Mouse (Mus musculus) megakaryocyte, adult 5-6 weeks (primary cell): Measurements from ENCODE around the gene Actr2. TPM values are rescaled to one million over a fixed set of nuclear protein-coding genes. Genes with fewer than 3 reads are reported as not detected.

Experiments
- ATAC-seq: 2 replicates; pipeline ENCODE4 v1.8.0; 2016; ENCODE audit warnings: mild to moderate bottlenecking, inconsistent platforms; ENCODE audit not compliant: poor library complexity, severe bottlenecking
- total RNA-seq, 2 experiments: library from RNA; stranded (forward) in 1 of 2; stranded (reverse) in 1 of 2; fragments of 153-499, 151-499 nt in 1 of 2; fragments of 221-1000, 200-1000 nt in 1 of 2; gene quantifications; 2 replicates each; pipeline versions ENCODE4 v1.2.3 to v1.2.4; 2015 to 2017

Actr2 gene
- total RNA-seq, 2 experiments from 2014 or later = 356 to 385 TPM

DNA sequence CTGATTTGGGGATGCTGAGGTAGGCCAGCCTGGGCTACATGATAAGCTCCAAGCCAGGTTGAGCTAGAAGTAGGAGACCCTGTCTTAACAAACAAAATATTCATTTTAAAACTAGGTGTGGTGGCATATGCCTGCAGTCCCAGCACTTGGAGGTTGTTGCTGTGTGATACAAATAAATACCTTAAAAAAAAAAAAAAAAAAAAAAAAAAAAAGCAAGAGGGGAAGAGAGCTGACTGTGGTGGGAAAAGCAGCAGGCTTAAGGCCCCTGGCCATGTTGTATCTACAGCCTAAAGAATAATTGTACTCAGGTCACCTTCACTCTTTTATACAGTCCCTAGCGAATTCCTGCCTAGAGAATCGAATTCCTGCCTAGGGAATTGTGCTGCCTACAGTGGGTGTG is 93.8 kb downstream of the Actr2 start:
- ATAC-seq = no peak

DNA sequence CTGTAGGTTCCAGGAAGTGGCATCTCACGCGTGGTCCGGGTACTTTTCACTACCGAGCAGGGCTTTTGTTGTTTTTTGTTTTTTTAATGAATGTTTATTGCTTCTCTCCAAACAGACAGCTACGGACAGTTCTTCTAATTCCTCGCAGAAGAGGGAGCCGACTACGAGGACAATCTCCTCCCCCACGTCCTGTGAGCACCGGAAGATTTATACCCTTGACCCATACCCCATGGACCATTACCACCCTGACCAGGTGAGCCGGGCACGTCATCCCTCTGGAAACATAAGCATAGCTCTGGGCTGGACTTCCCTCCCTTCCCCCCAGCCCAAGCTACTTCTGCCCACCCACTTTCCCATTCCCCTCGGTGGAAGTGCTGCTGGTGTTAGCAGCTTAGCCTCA is 94.8 kb downstream of the Actr2 start:
- no peak for ATAC-seq

DNA sequence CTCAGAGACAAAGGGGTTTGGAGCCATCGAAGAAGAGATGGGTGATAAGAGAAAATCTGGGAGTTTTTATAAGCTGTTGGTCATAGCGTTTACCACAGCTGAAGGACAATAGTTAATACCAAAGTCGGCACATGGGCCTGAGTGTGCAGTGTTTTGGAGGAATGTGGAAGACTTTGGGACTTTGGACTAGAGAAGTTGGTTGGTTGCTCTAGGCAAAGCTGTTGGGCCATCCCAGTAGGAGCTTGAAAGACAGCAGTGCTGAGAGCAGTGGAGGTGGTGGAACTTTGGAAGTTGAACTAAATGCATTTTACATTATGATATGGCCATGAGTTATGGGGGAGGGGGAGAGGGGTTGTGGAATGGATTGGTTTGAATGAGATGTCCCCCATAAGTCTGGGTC is 99.3 kb downstream of the Actr2 start:
- ATAC-seq = no peak

Other genes with a start within 250 kb of the Actr2 start
- gene Spred2, start 188.5 kb downstream of the Actr2 start, total RNA-seq (2015) = 7.0 and 7.6 TPM in 2 replicates
- gene Spred2, start 188.5 kb downstream of the Actr2 start, total RNA-seq (2017) = 2.3 and 2.4 TPM in 2 replicates
- gene Rab1a, start 88.5 kb upstream of the Actr2 start, total RNA-seq (2015) = 180 and 218 TPM in 2 replicates
- 91.3 and 119 TPM in 2 replicates for gene Rab1a, start 88.5 kb upstream of the Actr2 start, total RNA-seq (2017)
- 5.8 and 8.3 TPM in 2 replicates for gene Cep68, start 136.5 kb upstream of the Actr2 start, total RNA-seq (2015)
- gene Cep68, start 136.5 kb upstream of the Actr2 start, total RNA-seq (2017) = 7.4 and 7.6 TPM in 2 replicates
- not detected in 2 replicates for gene Slc1a4, start 219.8 kb upstream of the Actr2 start, total RNA-seq (2015)
- gene Slc1a4, start 219.8 kb upstream of the Actr2 start, total RNA-seq (2017) = 0.07 and 0.20 TPM in 2 replicates